Mouse (Mus musculus): ENCODE measurements around the gene Snapc5. TPM values are rescaled to one million over a fixed set of nuclear protein-coding genes. Genes with fewer than 3 reads are reported as not detected.

Gene Snapc5
- total RNA-seq (2012; rRNA removed) (16.7 and 21.3 TPM in 2 replicates), total RNA-seq (2014; rRNA removed) (34.3 and 38.2 TPM in 2 replicates), polyA plus RNA-seq (2012; ENCODE audit: insufficient read length, low read depth) (24.9 and 33.3 TPM in 2 replicates)

GRCm38 (mm10) chr9:64178974-64179646 is at the start of gene Snapc5:
Gene Snapc5, plus strand, starts transcription at chr9:64179274.
- dilution Hi-C loops (cut with MboI; ENCODE audit: extremely low pct_ligation_motif_present, extremely low pct_unique_long_range_greater_than_20kb, low sequenced_read_pairs) (no loop called here), in situ Hi-C loops (cut with MboI; ENCODE audit: low pct_ligation_motif_present, low pct_unique_long_range_greater_than_20kb, low sequenced_read_pairs) (no loop called here)
- Histone ChIP-seq H3K9me3 (replicated peaks; ENCODE audit: low read length) (no peaks in the 10 kb centered on the region), H3K4me1 (ENCODE audit: control insufficient read depth in 1 of 2, insufficient read depth in 2 of 2) (peaks cover 2 to 35% of the 10 kb centered on the region in 2 experiments; a peak in 3 of 4 replicates), H3K4me3 (replicated peaks in 1 of 3; ENCODE audit: low read depth in 2 of 3, low read length in 2 of 3, poor library complexity in 1 of 3) (peak within 1 kb of the TSS; percentile 48 to 66 (median 66)), H3K27me3 (replicated peaks) (no peaks in the 10 kb centered on the region), H3K4me2 (ENCODE audit: insufficient read depth, low read depth, poor library complexity, severe bottlenecking) (peak within 1 kb of the TSS; percentile 95), H3K9ac (ENCODE audit: insufficient read depth, low read depth) (peak within 1 kb of the TSS; percentile 28), H3K27ac (ENCODE audit: insufficient read depth, low read depth) (peak within 1 kb of the TSS; percentile 64), H3K79me2 (replicated peaks; ENCODE audit: control insufficient read depth, extremely low read depth, insufficient read depth, poor library complexity, severe bottlenecking) (peaks cover 40% of the 10 kb centered on the region), H3K36me3 (replicated peaks in 1 of 2; ENCODE audit: control insufficient read depth in 1 of 2, insufficient read depth in 1 of 2, low read length in 1 of 2) (peaks cover 57 to 80% of the 10 kb centered on the region in 2 experiments)
- peak; percentile 95 for DNase-seq (ENCODE audit: extremely low read depth)
- TF ChIP-seq USF2 (conservative IDR thresholded peaks at IDR 0.05; ENCODE audit: low read depth, low read length), result no peak
- TF ChIP-seq ZKSCAN1 (IDR thresholded peaks at IDR 0.05; ENCODE audit: borderline replicate concordance, low read depth, low read length), result no peak
- 0 out of 2 replicates have a peak, but pooled peaks have one; percentile 23 for TF ChIP-seq NRF1 (IDR thresholded peaks at IDR 0.05; ENCODE audit: low read depth, low read length)
- TF ChIP-seq MAZ (IDR thresholded peaks at IDR 0.05; ENCODE audit: low read depth, low read length), result peak; percentile 72; the same call in 1 of the 2 replicates
- peak; percentile 78; the same call in 1 of the 2 replicates for TF ChIP-seq MXI1 (IDR thresholded peaks at IDR 0.05; ENCODE audit: low read depth, low read length)
- peak; percentile 23; the same call in 1 of the 2 replicates for TF ChIP-seq RCOR1 (conservative IDR thresholded peaks at IDR 0.05; ENCODE audit: low read depth, low read length)
- TF ChIP-seq JUN (IDR thresholded peaks at IDR 0.05; ENCODE audit: insufficient read depth, low read depth, low read length), result 0 out of 2 replicates have a peak, but pooled peaks have one; percentile 17
- TF ChIP-seq CTCF (conservative IDR thresholded peaks at IDR 0.05 in 1 of 2, IDR thresholded peaks at IDR 0.05 in 1 of 2; ENCODE audit: low read depth in 2 of 2, low read length in 2 of 2), result peak in 1 of 2 experiments; percentile 69; a peak in 3 of 4 replicates
- no peak for TF ChIP-seq CHD1 (IDR thresholded peaks at IDR 0.05; ENCODE audit: low read depth, low read length)
- TF ChIP-seq MAX (IDR thresholded peaks at IDR 0.05; ENCODE audit: low read length), result no peak
- peak; percentile 91 for TF ChIP-seq ELF1 (IDR thresholded peaks at IDR 0.05; ENCODE audit: low read depth, low read length)
- TF ChIP-seq SIN3A (IDR thresholded peaks at IDR 0.05; ENCODE audit: low read length), result peak; percentile 86
- peak; percentile 71; the same call in 1 of the 2 replicates for TF ChIP-seq MYC (IDR thresholded peaks at IDR 0.05; ENCODE audit: low read depth, low read length)
- TF ChIP-seq UBTF (IDR thresholded peaks at IDR 0.05; ENCODE audit: low read depth, low read length), result no peak
- TF ChIP-seq IRF4 (IDR thresholded peaks at IDR 0.05; ENCODE audit: low read depth, low read length), result 0 out of 2 replicates have a peak, but pooled peaks have one; percentile 15
- peak; percentile 88 for TF ChIP-seq POLR2A (IDR thresholded peaks at IDR 0.05; ENCODE audit: low read depth, low read length)
- TF ChIP-seq JUND (conservative IDR thresholded peaks at IDR 0.05; ENCODE audit: low read depth, low read length), result peak; percentile 49; the same call in 1 of the 2 replicates
- 0 out of 2 replicates have a peak, but pooled peaks have one; percentile 8 for TF ChIP-seq MAFK (IDR thresholded peaks at IDR 0.05; ENCODE audit: insufficient replicate concordance, low read length)
- TF ChIP-seq USF1 (IDR thresholded peaks at IDR 0.05; ENCODE audit: low read depth, low read length), result no peak
- TF ChIP-seq SMC3 (IDR thresholded peaks at IDR 0.05; ENCODE audit: low read depth, low read length), result peak; percentile 42
- 0 out of 2 replicates have a peak, but pooled peaks have one; percentile 35 for TF ChIP-seq TCF12 (IDR thresholded peaks at IDR 0.05; ENCODE audit: low read depth, low read length)
- no peak for TF ChIP-seq TBP (conservative IDR thresholded peaks at IDR 0.05; ENCODE audit: low read depth, low read length)
- TF ChIP-seq MEF2A (IDR thresholded peaks at IDR 0.05; ENCODE audit: borderline replicate concordance, low read depth, low read length), result peak; percentile 35; the same call in 1 of the 2 replicates
- TF ChIP-seq ZC3H11A (IDR thresholded peaks at IDR 0.05; ENCODE audit: low read depth, low read length), result no peak
- 0 out of 2 replicates have a peak, but pooled peaks have one; percentile 45 for TF ChIP-seq E2F4 (IDR thresholded peaks at IDR 0.05; ENCODE audit: insufficient replicate concordance, low read depth, low read length)
- TF ChIP-seq ZMIZ1 (IDR thresholded peaks at IDR 0.05; ENCODE audit: low read depth, low read length), result peak; percentile 84; the same call in 1 of the 2 replicates
- peak; percentile 56 for TF ChIP-seq RAD21 (IDR thresholded peaks at IDR 0.05; ENCODE audit: low read depth, low read length)
- TF ChIP-seq KAT2A (IDR thresholded peaks at IDR 0.05; ENCODE audit: insufficient replicate concordance, low read length), result 0 out of 2 replicates have a peak, but pooled peaks have one; percentile 22
- TF ChIP-seq CHD2 (IDR thresholded peaks at IDR 0.05; ENCODE audit: low read length), result peak; percentile 83
- peak; percentile 84 for TF ChIP-seq HCFC1 (IDR thresholded peaks at IDR 0.05; ENCODE audit: low read depth, low read length)
- TF ChIP-seq POLR2AphosphoS2 (IDR thresholded peaks at IDR 0.05; ENCODE audit: low read depth, low read length), result peak; percentile 100
- peak; percentile 18; the same call in 1 of the 2 replicates for TF ChIP-seq ETS1 (conservative IDR thresholded peaks at IDR 0.05; ENCODE audit: low read depth, low read length)
- no peak for TF ChIP-seq GABPA (IDR thresholded peaks at IDR 0.05; ENCODE audit: insufficient replicate concordance, low read depth, low read length)
- TF ChIP-seq NELFE (IDR thresholded peaks at IDR 0.05; ENCODE audit: low read depth, low read length), result peak; percentile 68
- no peak for TF ChIP-seq ZNF384 (IDR thresholded peaks at IDR 0.05; ENCODE audit: low read depth, low read length)
- no peak for TF ChIP-seq EP300 (IDR thresholded peaks at IDR 0.05; ENCODE audit: low read length)
- no peak for TF ChIP-seq PAX5 (IDR thresholded peaks at IDR 0.05; ENCODE audit: low read length)
